Mouse (Mus musculus): ENCODE measurements at regions not wholly inside any gene's neighbourhood (a gene's known extent, or its start where the extent isn't known, plus 50 kb on each side); places are given as distances from the start of the nearest gene placed in this dataset.

- DNase-seq, result peak; percentile 59
These were observed 155.6 kb downstream of the Efnb1 start for GRCm38 (mm10) chrX:99291423-99291963.

- DNase-seq, result no peak
These were observed 152.1 kb downstream of the Efnb1 start for GRCm38 (mm10) chrX:99287988-99288387.

GRCm38 (mm10) chrX:99286876-99287275 lies 150.9 kb downstream of the Efnb1 start:
- DNase-seq, result no peak

DNA sequence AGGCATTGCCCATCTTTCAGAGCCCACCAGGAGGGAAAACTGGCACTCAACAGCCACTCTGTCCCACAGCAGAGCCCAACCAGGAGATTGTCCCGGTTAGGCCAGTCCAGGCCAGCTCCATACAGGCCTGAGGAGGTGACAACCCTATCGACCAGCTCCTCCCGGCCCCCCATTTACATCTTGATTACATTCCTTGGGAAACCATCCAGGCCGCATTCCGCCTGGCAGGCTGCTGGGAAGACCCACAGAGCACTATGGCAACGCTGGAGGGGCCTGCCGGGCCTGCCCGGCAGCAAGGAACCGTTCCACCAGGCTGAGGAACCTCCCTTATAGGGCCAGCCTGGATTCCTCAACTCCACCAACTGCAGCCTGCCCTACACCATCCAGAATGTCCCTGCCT lies 149.7 kb downstream of the Efnb1 start:
- peak; percentile 64 for DNase-seq

DNA sequence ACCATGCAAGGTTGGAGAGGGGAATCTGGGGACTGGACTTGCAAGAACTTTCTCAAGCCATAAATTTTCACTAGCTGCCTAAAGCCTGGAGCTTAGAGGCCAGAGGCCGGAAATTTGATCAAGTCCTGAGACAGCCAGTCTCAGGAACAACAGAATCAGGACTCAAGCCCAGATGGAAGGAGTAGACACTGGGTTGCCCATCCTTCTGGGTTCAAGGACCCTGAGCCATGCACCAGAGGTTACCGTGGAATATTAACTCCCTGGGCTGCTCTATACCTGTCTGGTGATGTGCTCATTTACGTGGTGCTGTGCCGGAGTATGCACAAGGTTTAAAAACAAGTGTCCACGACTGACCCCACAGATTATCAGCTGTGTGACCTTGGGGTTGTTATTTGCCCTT lies 145.1 kb downstream of the Efnb1 start:
- DNase-seq, result no peak

DNA sequence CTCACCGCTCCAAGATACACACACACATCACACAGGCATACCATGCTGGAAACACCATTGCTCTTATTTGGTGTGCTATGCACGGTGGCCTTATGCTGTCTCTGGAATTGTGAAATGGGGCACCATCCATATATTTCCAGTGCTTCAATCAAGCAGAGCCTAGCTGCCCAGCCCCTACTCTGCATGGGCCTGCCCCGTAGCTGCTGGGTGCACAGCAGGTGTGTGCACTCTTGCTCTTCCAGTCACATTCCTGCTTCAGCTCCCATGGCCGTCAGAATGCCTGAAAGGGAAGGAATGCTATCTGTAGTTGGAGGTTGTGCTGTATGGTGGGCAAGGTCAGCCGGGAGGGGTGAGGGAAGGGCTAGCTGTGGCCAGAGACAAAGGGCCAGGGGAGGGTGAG lies 144.6 kb downstream of the Efnb1 start:
- DNase-seq, result peak; percentile 4

- peak; percentile 70 for DNase-seq
These were observed 139.6 kb downstream of the Efnb1 start for GRCm38 (mm10) chrX:99275536-99275935.

DNA sequence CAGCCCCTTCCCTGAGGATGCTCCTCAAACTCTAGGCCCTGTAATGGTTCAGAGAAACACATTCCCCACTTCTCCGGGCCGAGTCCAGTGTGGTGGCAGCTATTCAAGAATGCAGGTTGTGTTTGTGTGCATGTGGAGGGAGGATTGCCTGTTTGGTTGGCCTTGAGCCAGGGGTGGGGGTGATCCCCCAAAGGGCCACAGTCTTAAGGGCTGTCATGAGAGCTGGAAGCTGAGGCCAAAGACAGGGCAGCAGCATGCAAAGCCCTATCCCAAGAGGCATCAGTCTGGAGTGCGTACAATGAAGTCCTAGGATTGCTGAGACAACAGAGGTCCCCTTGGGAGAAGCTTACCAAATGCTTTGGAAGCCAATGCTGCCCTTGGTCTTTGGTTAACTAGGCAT lies 136.0 kb downstream of the Efnb1 start:
- DNase-seq, result peak; percentile 51

DNA sequence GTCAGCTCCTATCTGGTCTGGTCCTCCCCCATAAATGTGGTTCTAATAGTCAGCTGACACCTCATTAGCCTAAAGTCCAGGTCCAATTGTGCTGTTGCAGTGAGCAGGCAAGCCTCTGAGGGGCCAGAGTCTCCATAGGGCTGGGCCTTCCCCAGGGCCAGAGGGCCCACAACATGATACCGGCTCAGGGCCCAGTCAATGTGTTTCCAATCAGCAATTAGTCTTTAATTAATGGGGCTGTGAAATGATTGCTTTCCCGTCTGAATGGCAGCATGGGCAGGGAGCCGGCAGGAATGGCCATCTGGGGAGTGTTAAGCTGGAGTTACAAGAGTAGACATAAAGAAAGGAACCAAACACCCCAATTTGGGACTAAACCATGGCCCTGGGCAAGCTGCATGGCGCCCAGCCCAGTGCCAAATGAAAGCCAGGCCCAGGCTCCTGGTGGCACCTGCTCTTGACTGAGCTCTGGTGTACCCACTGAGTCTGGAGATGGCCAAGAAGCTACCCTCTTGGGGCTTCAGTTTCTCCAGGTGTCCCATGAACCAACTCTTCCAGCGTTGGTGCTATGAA lies 113.2 kb downstream of the Efnb1 start:
- DNase-seq, result no peak

DNA sequence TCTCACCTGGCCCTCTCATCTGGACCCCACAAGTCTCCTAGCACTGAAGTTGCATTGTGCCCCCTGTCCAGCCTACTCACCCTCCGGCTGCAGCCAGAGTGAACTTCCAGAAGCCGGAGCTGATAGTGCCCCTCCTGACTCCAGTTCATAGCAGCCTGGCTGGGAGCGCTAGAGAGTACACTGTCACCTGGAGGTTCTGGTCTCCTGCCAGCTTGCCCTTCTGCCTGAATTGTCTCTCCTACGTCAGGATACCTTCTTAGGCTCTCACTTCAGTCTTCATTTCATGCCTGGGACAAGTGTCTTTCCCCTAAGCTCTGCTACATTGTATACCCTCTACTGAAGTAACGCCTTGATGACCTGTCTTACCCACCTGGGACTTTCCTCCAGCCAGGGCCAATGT lies 112.3 kb downstream of the Efnb1 start:
- no peak for DNase-seq

DNA sequence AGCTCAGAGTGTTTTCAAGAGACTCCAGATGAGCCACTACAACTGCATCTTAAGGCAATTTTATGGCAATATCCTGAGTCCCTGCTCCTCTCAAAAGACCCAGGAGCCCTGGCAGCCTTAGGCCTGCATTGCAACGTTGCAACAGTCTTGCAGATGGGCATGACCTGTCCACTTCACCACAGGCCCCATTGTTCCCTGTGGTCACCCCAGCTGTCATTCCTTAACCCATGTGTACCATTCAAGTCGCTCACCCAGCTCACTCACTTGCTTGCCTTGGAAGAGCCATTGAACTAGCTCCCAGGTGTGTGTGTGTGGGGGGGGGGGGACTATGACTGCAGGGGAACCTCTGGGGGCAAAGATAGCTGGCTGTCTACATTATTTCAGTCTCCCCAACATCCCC lies 110.8 kb downstream of the Efnb1 start:
- DNase-seq, result no peak

DNA sequence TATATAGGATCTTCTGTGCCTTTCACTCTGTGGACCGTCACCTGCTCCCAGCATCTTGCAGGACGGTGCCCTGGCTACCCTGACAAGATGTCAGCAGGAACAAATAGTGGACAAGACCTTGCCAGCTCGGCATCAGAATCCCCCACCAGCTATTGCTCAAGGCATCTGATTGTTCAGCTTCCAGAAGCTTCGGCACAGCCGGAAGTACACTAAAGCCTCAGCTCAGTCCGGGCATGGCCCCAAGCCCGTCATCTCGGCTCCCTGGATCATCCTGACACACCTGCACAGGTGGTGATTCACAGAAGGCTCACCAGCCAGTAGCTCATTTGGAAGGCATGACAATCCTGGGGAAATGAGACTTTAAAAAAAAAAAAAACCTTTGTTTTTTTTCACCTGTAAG lies 110.1 kb downstream of the Efnb1 start:
- no peak for DNase-seq

DNA sequence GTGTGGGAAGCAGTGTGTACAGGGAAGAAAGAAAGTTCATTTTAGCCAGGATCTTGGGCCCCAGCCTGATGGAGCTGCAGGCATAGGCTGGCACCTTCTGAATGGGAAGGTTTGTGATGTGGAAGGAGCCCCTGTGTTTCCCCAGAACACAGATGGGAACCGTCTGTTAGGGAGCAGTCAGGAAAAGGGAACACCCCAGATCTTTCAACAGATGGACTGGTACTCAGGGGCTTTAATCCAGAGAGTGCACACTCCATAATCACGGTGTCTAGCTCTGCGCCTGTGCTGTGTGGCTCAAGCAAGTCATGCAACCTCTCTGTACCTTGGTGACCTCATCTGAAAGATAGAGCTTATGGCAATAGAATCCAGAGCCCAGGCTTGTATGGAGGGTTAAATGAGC lies 109.6 kb downstream of the Efnb1 start:
- DNase-seq, result no peak

- no peak for DNase-seq
These were observed 107.3 kb downstream of the Efnb1 start for GRCm38 (mm10) chrX:99243251-99243650.

GRCm38 (mm10) chrX:99241684-99242118 lies 105.8 kb downstream of the Efnb1 start:
- no peak for DNase-seq

GRCm38 (mm10) chrX:99233035-99233434 lies 97.1 kb downstream of the Efnb1 start:
- no peak for DNase-seq

DNA sequence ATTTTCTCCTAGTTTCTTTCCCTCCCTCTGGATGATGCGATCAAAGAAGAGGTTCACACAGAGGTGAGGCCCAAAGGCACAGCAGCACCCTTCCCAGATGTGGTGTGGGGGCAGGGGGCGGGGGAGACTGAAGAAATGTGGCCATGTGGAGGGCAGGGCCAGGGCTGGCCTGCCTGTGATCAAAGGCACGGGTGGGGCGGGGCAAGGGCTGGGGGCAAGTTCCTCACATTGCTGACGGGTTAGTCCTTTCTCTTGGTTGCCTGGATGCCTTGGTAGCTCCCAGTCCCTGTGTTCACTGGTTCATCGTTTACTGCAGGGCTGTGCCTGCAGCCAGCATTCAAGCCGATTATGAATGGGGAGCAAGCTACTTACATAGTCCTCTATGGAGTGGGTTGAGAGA lies 96.4 kb downstream of the Efnb1 start:
- no peak for DNase-seq

DNA sequence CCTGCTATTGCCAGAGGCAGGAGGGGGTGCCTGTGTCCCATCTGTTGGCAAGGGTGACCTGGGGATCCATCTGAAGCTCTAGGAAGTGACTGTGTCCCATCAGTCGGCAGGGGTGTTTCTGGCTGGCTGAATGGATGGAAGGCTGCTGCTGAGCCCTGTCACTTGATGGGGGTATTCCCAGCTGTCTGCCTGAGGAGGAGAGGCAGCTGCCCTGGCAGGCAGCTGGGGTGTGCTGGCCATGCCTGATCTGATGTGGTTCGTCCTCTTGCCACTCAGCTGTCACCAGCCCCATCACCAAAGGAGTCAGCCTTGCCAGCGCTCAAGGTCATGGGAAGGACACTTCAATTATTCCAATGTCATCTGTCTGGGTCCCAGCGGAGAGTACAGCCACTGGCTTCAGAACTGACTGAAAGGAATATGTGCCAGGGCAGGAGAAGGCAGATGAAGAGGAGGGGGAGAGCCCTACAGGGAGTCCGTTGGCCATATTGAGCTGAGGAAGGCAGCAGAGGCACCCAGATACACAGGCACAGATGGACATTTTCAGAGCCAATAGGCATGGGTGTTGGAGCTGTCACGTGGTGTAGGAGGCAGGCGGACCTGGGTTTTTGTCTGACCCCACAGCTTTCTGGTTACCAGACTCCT lies 89.3 kb downstream of the Efnb1 start:
- no peak for DNase-seq

DNA sequence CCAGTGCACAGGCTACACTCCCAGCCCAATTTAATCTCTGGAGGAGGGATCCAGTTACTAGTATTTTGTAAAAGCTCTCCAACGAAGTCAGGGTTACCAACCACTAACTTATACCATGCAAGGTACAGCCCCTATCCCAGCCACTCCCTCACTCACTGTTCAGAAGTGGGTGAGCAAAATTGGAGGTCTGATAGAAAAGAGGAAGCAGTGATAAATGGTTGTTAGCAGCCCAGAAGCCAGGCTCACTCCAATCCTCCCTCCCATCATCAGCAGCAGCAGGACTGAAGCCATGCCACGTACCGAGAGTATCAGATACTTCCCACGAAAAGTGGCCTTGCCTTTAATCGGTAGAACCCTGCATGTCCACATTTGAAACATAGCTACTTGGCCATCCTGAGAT lies 86.1 kb downstream of the Efnb1 start:
- no peak for DNase-seq

DNA sequence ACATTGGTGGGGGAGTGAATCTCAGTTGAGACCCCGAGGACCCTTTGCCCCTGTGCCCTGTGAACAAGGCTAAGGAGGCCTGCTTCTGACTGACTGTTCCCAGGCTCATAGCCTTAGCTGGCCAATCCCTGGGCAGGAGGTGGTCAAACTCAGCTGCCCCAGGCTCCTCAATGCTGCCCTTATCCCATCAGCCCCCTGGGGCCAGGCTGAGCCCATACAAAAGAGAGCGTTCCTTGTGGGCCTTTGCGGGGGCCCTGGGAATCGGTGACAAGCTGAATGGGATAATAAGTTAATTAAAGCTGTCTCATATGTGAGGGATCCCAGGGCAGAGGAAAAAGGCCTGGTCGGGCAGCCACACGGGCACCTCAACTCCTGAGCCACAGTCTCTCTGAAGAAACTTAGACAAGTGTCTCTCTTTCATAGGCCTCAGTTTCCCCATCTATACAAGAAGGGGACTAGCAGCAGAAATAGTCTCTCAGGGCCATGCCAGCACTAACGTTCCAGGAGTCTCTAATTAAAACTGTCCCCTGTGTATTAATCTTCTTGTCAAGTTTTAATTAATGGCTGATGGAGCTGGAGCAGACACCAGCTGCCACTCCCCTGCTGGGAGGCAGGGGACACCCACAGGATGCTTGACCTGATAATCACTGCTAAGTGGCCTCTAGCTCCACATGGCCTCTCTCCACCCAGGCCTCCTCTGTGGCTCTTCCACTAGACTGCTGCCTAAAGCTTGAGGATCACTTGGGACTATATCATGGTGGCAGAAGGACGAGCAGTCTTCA lies 84.9 kb downstream of the Efnb1 start:
- no peak for DNase-seq

GRCm38 (mm10) chrX:99218213-99218612 lies 82.3 kb downstream of the Efnb1 start:
- DNase-seq, result no peak

DNA sequence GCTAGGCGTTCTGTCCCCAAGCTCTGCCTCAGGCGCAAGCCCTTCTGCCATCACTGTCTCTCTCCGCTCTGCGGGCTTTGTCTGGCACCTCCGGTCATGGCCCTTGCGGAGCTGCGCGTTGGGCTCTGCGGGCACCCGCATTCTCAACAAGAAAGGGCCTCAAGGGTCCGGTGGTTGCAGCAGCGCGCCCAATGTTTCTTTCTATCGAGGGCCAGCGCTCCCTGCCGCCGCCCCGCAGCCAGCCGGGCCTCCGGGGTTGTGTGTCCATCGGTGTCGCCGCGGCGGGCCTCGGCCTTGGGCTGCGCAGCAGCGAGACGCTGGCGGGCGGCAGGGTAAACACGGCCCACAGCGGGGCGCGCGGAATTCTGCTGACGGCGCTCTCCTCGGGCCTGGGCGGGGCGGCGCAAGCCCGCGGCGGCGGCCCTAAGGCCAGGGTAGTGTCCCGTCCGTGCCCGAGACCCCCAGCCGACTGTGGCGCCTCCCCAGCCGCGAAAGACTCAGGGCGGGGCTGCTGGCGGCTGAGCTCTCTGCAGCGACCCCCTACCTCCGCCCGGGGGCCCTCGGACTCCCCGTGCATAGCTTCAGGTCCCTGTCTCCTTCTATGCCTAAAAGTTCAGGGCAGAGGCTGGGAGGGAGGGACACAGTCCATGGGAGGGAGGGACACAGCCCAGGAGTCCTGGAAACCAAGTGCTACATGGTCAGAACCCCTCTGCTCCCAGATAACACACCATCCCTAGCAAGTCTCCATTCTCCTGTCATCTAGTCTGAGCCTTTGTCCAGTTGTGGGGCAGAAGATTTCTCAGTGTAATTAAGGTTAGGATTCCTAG lies 80.9 kb downstream of the Efnb1 start:
- peak; percentile 73 for DNase-seq

DNA sequence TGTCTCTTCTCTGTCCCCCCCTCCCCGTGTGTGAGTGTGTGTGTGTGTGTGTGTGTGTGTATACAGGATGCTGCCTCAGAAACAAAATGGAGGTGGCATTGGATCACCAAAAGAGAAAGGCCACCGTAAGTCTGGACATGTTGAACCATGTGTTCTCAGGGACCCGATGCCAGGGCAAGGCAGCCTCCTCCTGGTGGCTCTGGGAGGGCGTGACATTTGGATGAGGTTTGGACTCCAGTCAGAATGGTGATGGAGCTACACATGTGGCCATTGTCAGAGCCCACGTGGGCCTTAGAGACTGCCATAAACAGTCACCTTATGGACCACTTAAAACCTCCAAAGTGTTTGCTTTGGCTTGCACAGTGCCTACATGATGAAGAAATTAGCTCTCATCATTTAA lies 80.0 kb downstream of the Efnb1 start:
- DNase-seq, result peak; percentile 24
